Mouse (Mus musculus) activated CD4-positive, CD25-positive, alpha-beta regulatory T cell, adult 4 months (primary cell): ENCODE data around the gene Cox7a2l. TPM values are rescaled to one million over a fixed set of nuclear protein-coding genes. Genes with fewer than 3 reads are reported as not detected.
A peak's percentile ranks its signal among the peaks of the same experiment; 100 is the strongest.

Experiments used
- ATAC-seq: one replicate; pipeline ENCODE4 v1.8.0; 2017
- polyA plus RNA-seq, 2 experiments: library from polyadenylated mRNA; unstranded; fragments of 100-300 nt; shearing (Covaris generic); gene quantifications; one replicate each; pipeline ENCODE4 v1.2.1; 2017

The Cox7a2l gene
- polyA plus RNA-seq, 2 experiments from 2014 or later, result 513 to 559 TPM

DNA sequence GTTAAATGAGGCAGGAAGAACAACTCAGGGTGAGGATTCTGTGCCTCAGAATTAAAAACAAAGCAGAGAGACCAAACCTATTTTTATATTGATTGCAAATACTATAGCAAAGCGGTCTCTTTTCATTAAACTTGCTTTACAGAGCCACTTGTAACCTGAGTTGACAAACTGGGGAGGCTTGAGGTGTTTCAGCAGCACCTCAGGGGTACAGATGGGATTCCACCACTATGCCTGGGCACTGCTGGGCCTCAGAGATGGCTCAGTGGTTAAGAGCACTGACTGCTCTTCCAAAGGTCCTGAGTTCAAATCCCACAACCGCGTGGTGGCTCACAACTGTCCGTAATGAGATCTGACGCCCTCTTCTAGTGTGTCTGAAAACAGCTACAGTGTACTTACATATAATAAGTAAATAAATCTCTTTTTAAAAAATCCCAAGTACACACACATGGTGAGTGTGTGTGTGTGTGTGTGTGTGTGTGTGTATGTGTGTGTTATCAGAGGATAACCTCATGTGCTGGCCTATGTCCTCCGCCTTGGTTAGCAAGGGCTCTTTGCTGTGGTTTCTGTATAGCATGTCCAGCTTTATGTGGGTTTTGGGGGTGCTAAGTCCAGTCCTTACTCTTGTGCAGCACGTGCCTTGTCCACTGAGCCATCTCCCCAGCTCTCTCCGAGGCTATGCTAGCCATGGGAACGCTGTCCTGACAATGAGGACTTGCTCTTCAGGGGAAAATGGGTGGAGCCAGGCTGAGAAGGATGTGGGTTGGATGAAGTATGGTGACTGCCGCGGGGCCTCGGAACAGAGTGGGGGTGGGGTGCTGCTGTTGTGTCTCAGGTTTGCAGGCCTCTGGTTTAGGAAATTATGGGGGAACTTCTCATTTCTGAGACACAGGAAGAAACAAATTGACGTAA lies 9.7 kb upstream of the Cox7a2l start:
- ATAC-seq, result peak; percentile 97

DNA sequence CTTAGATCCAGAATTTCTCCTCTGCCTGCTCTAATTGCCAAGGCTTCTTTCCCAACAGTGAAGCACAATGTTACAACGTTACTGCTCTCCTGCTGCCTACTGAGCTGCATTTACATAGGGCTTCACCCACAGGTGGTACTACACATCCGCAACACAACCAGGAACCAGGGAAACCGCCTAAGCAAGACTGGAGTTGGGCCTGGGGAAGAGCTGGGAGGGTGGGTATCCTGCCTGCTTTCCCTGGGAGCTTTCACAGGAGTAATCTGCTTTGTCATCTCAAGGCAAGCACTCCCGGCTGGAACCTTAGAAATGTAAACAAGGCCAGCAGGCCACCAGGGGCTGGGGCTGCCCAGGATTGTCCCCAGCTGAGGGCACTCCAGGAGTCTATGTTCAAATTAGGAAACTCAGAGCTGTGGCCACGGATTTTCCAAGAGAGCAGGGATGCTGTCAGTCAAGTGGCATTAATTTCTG lies 9.0 kb upstream of the Cox7a2l start:
- ATAC-seq, result no peak

DNA sequence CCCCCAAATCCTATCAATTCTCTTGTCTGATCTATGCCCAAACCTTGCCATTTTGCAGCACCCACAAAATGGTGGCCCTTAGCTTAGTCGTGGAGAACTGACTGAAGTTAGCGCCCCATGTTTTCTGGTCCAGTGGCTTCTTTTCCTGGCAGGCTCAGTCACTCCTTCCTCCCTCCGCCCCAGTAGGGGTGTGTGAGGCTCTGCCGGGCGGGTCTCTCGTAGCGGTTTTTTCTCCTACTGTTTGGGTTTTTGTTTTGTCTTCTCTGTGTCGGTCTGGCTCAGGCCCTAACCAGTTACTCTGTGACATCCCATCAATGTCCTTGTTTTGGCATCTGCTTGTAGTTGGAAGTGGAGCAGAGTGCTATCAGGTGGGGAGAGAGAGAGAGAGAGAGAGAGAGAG lies 8.5 kb upstream of the Cox7a2l start:
- no peak for ATAC-seq

DNA sequence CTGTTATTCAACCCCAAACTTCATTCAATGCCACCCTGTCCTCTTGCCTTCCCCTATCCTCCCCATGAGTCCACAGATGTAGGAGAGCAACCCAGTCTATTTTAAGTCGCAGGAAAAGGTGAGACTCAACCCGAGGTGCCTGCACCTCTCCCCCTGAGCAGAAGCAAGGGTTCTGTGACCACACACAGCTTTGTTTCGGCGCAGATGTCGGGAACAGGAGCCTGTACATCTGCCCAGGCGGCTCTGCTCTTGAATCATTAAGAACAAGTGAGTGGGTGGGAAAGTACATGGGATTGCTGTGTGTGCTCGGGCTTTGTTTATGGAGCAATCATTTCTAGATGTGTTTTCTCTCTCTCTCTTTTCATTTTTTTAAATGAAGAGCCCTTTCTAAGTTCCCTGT lies 7.6 kb upstream of the Cox7a2l start:
- ATAC-seq, result no peak

DNA sequence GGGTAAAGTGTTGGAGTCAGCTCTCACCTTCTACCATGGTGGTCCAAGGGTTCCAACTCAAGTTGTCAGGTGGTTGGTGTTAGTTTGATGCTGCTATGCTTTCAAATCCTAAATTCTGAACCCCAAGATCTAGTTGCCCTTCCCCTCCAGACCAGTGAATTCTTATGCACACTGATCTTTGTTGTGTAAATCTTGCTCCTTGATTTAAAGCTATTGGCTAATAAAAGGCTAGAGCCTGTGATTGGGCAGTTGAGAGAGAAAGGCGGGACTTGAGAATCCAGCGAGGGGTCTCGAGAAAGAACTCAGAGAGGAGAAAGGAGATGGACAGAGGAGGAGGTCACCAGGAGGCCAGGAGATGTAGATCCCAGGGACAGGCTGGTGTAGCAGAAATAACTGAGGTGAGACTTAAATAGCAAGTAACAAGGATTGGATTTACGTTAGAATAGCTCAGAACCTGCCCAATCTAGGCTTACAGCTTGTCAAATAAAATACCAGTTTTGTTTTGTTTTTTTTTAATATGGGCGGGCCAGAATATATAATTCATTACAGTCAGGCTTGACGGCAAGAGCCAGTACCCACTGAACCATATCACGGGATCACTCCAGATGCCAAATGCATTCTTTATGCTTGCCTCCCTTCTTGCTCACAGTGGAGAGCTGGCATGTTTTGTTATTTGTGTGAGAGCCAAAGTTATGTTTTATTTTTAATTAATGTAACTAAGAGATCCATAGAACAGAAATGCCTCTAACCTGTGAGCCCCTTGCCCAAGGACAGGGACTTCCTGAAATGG lies 5.7 kb upstream of the Cox7a2l start:
- no peak for ATAC-seq

DNA sequence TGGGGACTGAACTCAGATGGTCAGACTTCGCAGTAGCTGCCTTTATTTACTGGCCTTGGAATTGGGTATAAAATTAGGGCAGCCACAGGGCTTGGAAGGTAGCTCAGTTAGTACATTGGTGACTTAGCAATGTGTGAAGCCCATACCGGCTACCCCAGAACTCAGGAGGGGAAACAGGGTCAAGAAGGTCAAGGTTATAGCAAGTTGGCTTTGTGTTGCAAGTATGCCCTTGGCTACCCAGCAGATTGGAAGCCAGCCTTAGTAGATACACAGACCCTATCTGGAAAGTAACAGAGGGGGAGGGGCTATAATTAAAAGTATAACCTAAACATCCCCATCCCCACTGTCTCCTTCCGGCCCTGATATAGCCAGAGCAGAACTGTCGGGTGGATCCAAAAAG lies 4.8 kb upstream of the Cox7a2l start:
- no peak for ATAC-seq

DNA sequence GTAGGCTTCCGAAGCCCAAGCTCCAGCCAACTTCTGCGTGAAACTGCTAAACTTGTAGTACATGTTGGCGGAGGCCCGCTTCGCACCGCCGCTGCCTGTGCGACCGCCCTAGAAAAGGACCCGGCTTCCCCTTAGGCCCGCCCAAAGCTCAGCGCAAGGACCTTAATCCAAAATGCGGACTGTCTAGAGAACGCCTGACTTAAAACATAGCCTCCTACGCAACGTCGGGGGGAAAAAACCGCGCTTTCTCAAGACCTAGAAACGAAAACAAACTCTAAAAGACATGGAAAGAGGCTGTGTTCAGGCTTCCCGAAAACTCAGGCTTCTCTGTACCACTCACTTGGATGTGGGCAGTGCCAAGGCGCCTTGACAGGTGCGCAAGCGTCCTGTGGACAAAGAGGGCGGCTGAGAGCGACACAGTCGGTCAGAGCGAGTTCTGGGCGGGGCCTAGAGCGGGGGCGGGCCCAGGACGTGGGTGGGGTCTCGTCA lies 2.9 kb downstream of the Cox7a2l start:
- peak; percentile 95 for ATAC-seq

DNA sequence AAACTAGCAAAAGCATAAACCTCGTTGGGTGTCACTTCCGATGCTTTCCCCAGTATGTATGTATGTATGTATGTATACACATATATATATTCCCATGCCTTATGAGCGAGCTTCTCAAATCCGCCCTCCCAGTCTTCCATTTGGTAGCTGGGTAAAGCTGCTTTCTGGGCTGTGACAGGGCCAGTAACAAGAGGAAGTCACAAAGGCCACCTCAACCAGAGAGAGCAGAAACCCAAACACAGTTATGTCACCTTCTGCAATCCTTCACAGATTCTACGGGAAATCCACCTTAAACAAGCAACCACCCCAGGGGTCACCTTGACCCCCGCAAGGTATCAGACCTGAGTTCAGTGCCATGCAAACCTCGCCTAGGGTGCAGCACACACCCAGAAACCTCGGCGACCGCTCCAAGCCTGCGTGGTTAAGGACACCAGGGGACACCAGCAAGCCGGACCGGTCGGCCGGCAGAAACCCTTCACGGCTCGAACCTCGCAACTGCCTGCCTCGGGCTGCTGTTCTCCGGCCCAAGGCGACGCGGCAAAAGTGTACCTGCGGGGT lies 3.4 kb downstream of the Cox7a2l start:
- ATAC-seq, result peak; percentile 26

DNA sequence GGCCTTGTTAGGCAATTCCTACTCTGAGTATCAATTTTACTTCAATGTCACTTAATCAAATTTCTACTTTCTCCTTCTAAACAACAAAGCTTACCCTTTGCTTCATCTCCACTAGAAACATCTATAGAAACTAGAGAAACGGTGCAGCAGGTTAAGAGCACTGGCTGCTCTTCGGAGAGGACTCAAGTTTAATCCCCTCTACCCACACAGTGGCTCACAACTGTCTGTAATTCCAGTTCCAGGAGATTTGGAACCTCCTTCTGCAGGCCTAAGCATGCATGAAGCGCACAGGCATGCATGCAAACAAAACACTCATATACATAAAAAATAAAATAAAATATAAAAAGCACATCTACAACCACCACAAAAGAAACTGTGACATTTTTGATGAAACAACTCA lies 5.0 kb downstream of the Cox7a2l start:
- ATAC-seq, result no peak

DNA sequence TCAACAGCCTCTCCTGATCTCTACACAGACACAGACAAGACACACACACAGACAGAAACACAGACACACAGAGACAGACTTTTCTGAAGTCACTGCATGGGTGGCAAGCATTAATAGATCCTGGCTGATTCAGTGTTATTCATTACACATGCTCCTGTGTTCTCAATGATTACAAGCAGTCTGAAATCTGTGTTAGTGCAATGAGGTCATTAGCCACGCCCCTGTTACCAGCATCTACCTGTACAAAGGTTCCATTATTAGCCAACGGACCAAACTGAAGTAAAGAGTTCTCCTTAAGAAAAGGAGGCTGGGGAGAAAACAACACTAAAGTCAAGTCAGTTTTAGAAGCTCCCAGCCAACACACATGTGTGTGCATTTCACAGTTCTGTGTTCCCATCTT lies 13.4 kb downstream of the Cox7a2l start:
- ATAC-seq, result no peak

DNA sequence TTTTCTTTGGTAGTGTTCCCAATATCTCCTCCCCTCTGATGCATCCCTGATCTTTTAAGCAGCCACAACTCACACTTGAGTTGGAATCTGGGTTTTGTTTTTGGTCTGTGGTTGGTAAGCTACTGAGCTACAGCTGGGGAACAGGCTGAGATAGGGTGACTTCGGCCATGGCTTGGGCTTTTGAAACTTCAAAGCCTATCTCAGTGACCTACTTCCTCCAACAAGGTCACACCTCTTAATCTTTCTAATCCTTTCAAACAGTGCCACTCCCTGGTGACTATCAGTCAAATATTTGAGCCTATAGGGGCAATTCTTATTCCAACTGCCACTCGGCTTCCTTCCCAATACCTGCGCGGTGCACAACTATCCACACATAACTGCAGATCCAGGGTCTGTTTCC lies 17.4 kb downstream of the Cox7a2l start:
- no peak for ATAC-seq

DNA sequence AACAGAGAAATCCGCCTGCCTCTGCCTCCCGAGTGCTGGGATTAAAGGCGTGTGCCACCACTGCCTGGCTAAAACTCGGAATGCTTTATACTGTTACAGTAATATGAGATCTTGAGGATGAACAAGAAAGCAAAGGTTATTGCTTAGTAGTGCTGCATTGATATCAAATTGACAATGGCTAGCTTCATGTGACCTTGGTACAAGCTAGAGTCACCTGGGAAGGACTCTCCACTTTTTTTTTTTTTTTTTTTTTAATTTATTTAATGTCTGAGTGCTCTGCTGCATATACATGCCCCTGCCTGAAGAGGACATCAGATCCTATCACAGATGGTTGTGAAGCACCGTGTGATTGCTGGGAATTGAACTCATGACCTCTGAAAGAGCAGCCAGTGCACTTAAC lies 18.2 kb downstream of the Cox7a2l start:
- no peak for ATAC-seq

DNA sequence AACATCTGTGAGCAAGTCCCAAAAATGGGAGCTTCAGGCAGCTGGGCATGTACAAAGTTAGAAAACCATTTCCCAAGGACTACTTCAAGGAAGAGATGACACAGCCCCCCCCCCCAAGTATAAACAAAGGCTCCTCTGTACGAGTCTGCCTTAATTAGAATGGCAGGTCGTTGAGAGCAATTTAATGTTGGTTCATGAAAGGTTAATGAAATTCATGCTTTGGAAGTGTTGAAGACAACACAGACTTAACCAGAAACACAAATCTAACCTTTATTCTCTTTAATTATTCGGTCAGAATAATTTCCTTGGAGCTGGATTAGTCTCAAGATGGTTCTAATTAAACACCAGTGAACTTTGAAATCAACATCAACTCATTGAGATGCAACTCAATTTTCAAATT lies 29.4 kb downstream of the Cox7a2l start:
- no peak for ATAC-seq

DNA sequence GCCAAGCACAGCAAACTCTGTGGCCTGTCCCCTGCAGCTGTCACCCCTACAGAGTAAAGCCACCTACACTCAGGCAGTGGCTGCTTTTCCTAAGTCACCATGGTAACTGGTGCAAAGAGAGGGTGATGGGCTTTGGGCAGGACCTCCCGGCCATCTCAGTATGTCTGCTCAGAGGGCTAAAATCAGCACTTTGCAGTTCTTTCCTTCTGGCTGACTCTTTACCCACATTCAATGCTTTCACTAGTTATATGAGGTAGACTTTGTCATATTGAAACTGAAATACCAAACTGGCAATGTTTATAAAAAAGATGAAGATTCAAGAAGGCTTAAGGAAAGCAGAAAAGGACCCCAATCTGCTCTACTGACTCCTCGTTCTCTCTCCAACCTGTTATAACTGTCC lies 33.3 kb downstream of the Cox7a2l start:
- peak; percentile 30 for ATAC-seq

DNA sequence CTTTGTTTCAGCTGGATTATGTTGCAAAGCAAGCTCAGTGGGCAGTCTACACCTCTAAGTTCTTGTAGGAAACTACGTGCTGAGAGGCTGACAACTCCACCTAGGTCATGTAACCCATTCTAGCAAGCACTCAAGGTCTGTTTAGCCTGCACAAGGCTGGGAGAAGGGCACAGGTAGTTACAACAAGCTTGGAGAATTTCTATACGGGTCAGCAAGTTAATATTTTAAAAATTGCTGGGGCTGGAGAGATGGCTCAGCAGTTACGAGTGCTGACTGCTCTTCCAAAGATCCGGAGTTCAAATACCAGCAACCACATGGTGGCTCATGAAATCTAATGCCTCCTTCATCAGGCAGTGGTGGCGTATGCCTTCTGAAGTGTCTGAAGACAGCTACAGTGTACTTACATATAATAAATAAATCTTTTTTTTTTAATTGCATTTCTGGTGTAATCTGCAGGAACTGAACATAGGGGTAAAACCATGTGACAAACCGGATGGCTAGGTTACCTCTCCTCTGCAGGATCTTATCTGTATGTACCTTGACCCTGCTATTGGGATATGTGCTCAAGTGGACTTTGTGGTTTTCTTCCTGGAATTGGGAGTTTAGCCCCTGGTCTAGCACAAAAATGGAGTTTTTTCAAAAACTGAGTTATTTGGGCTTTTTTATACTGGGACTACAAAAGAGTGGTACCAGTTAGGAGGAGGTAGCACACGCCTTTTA lies 34.2 kb downstream of the Cox7a2l start:
- no peak for ATAC-seq

DNA sequence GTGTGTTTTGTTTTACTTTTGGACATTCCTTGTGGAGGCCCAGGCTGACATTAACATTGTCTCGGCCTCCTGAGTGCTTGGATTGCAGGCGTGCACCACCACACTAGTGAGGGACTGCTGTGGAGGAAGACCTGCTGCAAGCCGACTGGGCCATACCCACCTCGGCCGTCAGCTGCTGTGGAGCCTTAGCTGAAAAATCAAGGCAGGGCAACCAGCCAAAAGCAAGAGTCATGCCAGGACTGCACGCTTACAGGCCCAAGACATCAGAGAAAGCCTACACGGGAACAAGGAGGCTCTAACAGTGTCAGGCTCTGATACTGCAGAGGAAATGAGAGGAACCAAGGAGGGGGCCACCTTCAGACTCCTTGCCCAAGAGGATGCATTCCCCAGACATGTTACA lies 35.6 kb downstream of the Cox7a2l start:
- ATAC-seq, result no peak

DNA sequence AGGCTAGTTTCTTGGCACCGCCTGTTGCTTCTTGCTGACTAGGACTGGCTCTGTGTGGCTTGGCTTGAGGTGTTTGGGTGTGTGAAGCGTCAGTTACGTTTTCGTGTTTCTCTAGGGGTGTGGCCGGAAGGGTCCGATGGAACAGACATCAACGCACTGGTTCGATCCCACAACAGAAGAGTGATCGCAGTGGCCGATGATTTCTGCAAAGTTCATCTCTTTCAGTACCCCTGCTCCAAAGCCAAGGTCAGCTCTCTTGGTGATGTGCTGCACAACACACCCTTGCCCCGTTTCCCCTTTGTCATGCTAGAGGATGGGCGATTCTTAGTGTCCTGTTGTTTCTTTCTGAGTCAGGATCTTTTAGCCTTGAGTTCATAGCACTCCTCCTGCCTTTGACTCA lies 40.0 kb downstream of the Cox7a2l start:
- no peak for ATAC-seq

DNA sequence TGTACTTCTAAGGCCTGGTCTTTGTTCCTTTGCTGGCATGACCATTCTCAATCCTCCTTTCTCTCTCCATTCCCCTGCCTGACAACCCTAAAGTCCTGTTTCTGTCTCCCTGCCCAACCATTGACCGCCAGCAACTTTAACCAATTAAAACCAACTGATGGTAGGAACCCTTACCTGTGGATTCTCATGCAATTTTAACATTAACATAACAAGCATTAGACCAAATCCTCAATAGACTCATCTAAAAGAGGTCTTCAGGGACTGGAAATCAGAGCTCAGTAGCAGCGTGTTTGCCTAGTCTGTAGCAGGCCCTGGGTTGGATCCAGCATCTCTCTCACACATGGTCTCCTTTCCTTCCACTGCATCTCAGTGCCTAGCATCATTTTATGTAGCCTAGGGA lies 47.5 kb downstream of the Cox7a2l start:
- ATAC-seq, result no peak

DNA sequence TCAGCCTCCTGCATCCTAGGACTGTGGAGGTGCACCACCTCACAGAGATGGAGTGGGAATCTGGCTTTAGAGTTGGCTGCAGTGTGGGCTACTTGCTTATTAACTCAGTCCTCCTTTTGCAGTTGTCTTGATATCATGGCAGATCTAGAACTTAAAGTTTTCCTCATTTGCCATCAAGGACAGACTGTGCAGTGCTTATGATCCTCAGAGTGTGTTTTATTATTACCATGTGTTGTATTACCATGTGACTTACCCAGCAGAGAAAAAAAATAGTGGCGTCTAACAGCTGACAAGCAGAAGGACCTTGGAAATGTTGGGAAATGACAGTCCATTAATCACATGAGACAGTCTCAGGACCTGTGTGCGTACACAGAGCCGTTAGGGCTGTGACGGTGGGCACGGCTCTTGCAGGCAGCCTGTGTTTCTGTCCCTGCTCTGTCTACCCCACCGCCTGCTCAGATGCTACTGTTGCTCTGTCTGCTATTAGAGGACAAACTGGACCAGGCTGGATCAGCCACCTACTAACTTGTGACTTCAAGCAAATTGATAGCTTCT lies 50.4 kb downstream of the Cox7a2l start:
- no peak for ATAC-seq

DNA sequence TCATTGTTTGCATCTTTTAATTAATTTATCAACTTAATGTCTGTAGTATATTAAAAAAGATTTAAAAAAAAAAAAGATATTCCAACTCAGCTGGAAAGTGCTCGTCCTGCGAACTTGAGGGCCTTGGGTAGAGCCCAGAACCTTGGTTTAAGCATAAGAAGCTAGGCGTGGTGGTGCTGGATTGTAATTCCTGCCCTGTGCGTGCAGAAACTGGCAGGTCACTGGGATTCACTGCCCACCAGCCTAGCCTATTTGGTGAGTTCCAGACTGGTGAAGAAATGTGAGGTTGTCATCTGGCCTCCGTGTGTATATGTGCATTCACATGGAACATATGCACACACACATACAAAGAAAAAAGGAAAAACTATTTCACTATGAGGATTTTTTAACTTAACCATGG lies 51.2 kb downstream of the Cox7a2l start:
- no peak for ATAC-seq

DNA sequence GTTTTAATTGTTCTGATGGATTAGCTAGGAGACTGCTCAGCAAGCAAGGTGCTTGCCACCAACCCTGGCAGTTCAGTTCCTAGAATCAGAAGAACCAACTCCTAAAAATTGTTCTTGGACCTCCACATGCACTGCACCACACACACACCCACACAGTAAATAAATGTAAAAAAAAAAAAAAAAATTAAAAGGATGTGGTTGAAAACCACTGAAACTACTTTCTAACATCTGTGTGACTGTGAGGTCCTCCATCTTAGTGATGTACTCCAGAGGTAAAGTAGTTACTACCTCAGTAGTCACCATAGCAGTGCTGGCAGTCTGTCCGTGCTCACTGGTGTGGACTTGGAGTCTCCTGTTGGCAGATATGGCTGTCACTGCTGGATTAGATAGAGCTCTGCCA lies 59.9 kb downstream of the Cox7a2l start:
- peak; percentile 91 for ATAC-seq

DNA sequence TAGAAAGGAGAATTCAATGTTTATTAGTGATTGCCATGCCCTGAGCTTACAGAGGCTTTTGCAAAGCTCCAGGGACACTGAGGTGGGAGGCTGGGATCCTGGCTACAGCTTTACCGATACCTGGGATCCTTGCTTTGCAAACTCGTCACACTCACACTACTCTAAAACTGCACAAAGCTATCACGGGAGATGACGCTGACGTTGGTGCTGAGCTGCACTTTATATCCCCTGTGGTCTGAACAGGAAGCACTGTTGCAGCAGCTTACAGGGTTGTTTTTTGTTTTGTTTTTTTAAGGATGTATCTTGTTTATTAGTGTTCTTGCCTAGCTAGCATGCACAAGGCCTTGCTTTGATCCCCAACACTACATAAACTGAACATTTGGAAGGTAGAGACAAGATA lies 63.5 kb downstream of the Cox7a2l start:
- peak; percentile 44 for ATAC-seq
